Mouse (Mus musculus) lung, adult 2 months (tissue): ENCODE data around the gene Nav2.

Experiments
- CTCF ChIP-seq: fragments of 200-500 bp; IDR thresholded peaks from 2 replicates; pipeline ENCODE4 v1.5.1; 2011; ENCODE audit warnings: mild to moderate bottlenecking, low read length, control low read depth; ENCODE audit not compliant: insufficient read depth
- POLR2A ChIP-seq: fragments of 200-500 bp; IDR thresholded peaks from 2 replicates; pipeline ENCODE4 v1.6.1; 2011; ENCODE audit warnings: low read depth, mild to moderate bottlenecking, control low read depth, low read length, borderline replicate concordance; ENCODE audit errors: extremely low read depth

- no peak for TF ChIP-seq POLR2A
- no peak for TF ChIP-seq CTCF
Observed at GRCm38 (mm10) chr7:49562851-49563250, 654.3 kb downstream of the Nav2 start.
